Mouse (Mus musculus) neural tube, embryonic 11.5 days (tissue): Measurements from ENCODE around the gene Gm1673. TPM values are rescaled to one million over a fixed set of nuclear protein-coding genes. Genes with fewer than 3 reads are reported as not detected.

ENCODE experiments used
- ATAC-seq: fragments of 200-750 bp; cut with Nextera tagmentation; 2 replicates; pipeline ENCODE4 v1.8.0; 2017; ENCODE audit warnings: moderate number of reproducible peaks, mild to moderate bottlenecking, moderate TSS enrichment, moderate library complexity; ENCODE audit not compliant: insufficient read depth, low FRiP score, low TSS enrichment
- DNase-seq: peaks from one replicate; pipeline ENCODE4 v3.0.0-alpha.2; 2015; ENCODE audit warnings: low spot score
- H3K27ac ChIP-seq: fragments of 300-500 bp; sonication (generic); 2 replicates; pipeline ENCODE4 v1.5.1; 2014; ENCODE audit warnings: low read depth, mild to moderate bottlenecking, low read length
- H3K27me3 ChIP-seq: fragments of 300-500 bp; sonication (generic); 2 replicates; pipeline ENCODE4 v1.6.1; 2014; ENCODE audit warnings: mild to moderate bottlenecking, low read length, mixed read lengths; ENCODE audit not compliant: control insufficient read depth, insufficient read depth
- H3K36me3 ChIP-seq: fragments of 300-500 bp; sonication (generic); 2 replicates; pipeline ENCODE4 v1.6.1; 2014; ENCODE audit warnings: mild to moderate bottlenecking, low read length, moderate library complexity, mixed read lengths; ENCODE audit not compliant: control insufficient read depth, insufficient read depth
- H3K4me1 ChIP-seq: fragments of 300-500 bp; sonication (generic); 2 replicates; pipeline ENCODE4 v1.6.1; 2014; ENCODE audit warnings: low read length, mixed read lengths; ENCODE audit not compliant: control insufficient read depth, insufficient read depth
- H3K4me2 ChIP-seq: fragments of 300-500 bp; sonication (generic); 2 replicates; pipeline ENCODE4 v1.6.1; 2014; ENCODE audit warnings: low read depth, mild to moderate bottlenecking, moderate library complexity
- H3K4me3 ChIP-seq: fragments of 300-500 bp; sonication (generic); 2 replicates; pipeline ENCODE4 v1.5.1; 2014; ENCODE audit warnings: low read depth, low read length
- H3K9ac ChIP-seq: fragments of 300-500 bp; sonication (generic); 2 replicates; pipeline ENCODE4 v1.6.1; 2014; ENCODE audit warnings: mild to moderate bottlenecking, low read length
- H3K9me3 ChIP-seq: fragments of 300-500 bp; sonication (generic); 2 replicates; pipeline ENCODE4 v1.6.1; 2016; ENCODE audit warnings: low read length; ENCODE audit not compliant: control insufficient read depth
- WGBS: fragments of 180-500 bp; shearing (Covaris S2); extraction: QIAGEN DNeasy Blood & Tissue Kit; methylation state at CpG from one replicate; pipeline ENCODE4 v1.1.7; 2014; 5-methylcytosine and 5-hydroxymethylcytosine counted together
- polyA plus RNA-seq: library from polyadenylated mRNA; unstranded; fragments of >200 nt; fragmentation: Nextera tagmentation; extraction: Ambion mirVana; gene quantifications from 2 replicates; pipeline ENCODE4 v1.2.1, GENCODE M21; 2014

Gm1673 gene
- polyA plus RNA-seq, 1 experiment from 2014 or later: 199 TPM

DNA sequence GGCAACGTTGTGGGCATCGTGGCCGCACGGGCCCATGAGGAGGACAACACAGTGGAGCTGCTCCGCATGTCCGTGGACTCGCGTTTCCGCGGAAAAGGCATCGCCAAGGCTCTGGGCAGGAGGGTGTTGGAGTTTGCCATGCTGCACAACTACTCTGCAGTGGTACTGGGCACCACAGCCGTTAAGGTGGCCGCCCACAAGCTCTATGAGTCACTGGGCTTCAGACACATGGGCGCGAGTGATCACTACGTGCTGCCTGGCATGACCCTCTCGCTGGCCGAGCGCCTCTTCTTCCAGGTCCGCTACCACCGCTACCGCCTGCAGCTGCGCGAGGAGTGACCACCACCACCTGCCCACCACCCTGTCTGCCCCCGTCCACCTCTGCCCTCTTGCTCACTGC lies 17.6 kb downstream of the Gm1673 start:
- ATAC-seq (no peak), DNase-seq (no peak)
- 94% methylated on average over 25 of the region's 25 CpGs for WGBS

GRCm38 (mm10) chr5:34001401-34001800 lies 18.2 kb downstream of the Gm1673 start:
- ATAC-seq (no peak), DNase-seq (no peak)
- H3K36me3 ChIP-seq: no peaks in the 10 kb centered on the region; the same call in 1 of the 2 replicates
- H3K9ac ChIP-seq: no peak overlapping the region
- no peak overlapping the region for H3K4me2 ChIP-seq
- no peak overlapping the region for H3K4me3 ChIP-seq
- WGBS: 89% methylated on average over 1 of the region's 1 CpGs
- H3K27ac ChIP-seq: no peak overlapping the region
- H3K27me3 ChIP-seq: no peaks in the 10 kb centered on the region; the same call in 1 of the 2 replicates
- 0 out of 2 replicates have a peak, but pooled peaks cover 2% of the 10 kb centered on the region for H3K4me1 ChIP-seq
- no peaks in the 10 kb centered on the region for H3K9me3 ChIP-seq

More for the DNA sequence above, 17.6 kb downstream of the Gm1673 start:
- Histone ChIP-seq H3K36me3 (no peaks in the 10 kb centered on the region; the same call in 1 of the 2 replicates), H3K4me1 (0 out of 2 replicates have a peak, but pooled peaks cover 2% of the 10 kb centered on the region), H3K9ac (no peak overlapping the region), H3K4me3 (no peak overlapping the region), H3K4me2 (no peak overlapping the region), H3K27me3 (no peaks in the 10 kb centered on the region; the same call in 1 of the 2 replicates), H3K9me3 (no peaks in the 10 kb centered on the region), H3K27ac (no peak overlapping the region)

- DNase-seq: no peak
- Histone ChIP-seq H3K9me3 (no peaks in the 10 kb centered on the region), H3K36me3 (no peaks in the 10 kb centered on the region; the same call in 1 of the 2 replicates), H3K9ac (no peak overlapping the region), H3K4me1 (0 out of 2 replicates have a peak, but pooled peaks cover 2% of the 10 kb centered on the region), H3K27me3 (no peaks in the 10 kb centered on the region; the same call in 1 of the 2 replicates), H3K4me2 (no peak overlapping the region), H3K4me3 (no peak overlapping the region), H3K27ac (no peak overlapping the region)
- 91% methylated on average over 4 of the region's 4 CpGs for WGBS
- no peak for ATAC-seq
Measured at GRCm38 (mm10) chr5:34002636-34003035, 19.4 kb downstream of the Gm1673 start.

DNA sequence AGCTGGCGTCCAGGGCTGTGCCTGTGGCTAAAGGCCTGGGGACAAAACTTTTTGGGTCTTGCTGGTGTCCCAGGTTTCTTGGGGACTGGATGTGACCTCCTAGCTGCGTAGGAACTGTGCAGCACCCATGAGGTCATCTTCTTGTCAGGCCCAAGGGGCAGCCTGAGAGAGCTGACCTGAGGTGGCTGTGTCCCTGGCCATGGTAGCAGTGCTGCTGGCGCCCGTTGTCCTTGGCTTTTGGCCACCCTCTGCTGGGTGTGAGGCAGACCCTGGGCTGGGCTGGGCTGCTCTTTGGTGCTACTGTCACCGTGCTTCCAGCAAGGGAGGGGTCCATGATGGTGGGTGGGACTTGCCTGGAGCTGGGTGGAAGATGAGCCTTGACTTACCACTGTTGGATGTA lies 21.4 kb downstream of the Gm1673 start:
- Histone ChIP-seq H3K27me3 (no peaks in the 10 kb centered on the region), H3K9ac (no peak overlapping the region), H3K27ac (no peak overlapping the region), H3K4me1 (no peaks in the 10 kb centered on the region), H3K4me2 (no peak overlapping the region), H3K4me3 (no peak overlapping the region), H3K36me3 (no peaks in the 10 kb centered on the region; the same call in 1 of the 2 replicates), H3K9me3 (no peaks in the 10 kb centered on the region)
- DNase-seq (no peak), ATAC-seq (no peak)
- WGBS: 80% methylated on average over 5 of the region's 5 CpGs

- no peak overlapping the region for H3K27ac ChIP-seq
- no peaks in the 10 kb centered on the region for H3K4me1 ChIP-seq
- H3K9ac ChIP-seq: no peak overlapping the region
- H3K4me2 ChIP-seq: no peak overlapping the region
- WGBS: 83% methylated on average over 4 of the region's 4 CpGs
- no peaks in the 10 kb centered on the region for H3K27me3 ChIP-seq
- no peaks in the 10 kb centered on the region for H3K36me3 ChIP-seq
- no peaks in the 10 kb centered on the region for H3K9me3 ChIP-seq
- no peak for ATAC-seq
- no peak overlapping the region for H3K4me3 ChIP-seq
- no peak for DNase-seq
Measured at GRCm38 (mm10) chr5:34006832-34007231, 23.6 kb downstream of the Gm1673 start.

- no peak for ATAC-seq
- Histone ChIP-seq H3K4me3 (no peak overlapping the region), H3K4me2 (no peak overlapping the region), H3K27me3 (no peaks in the 10 kb centered on the region), H3K27ac (no peak overlapping the region), H3K36me3 (no peaks in the 10 kb centered on the region), H3K9ac (no peak overlapping the region), H3K9me3 (no peaks in the 10 kb centered on the region), H3K4me1 (no peaks in the 10 kb centered on the region)
- WGBS: 86% methylated on average over 4 of the region's 4 CpGs
- DNase-seq: no peak
Measured at GRCm38 (mm10) chr5:34007392-34007941, 24.2 kb downstream of the Gm1673 start.

GRCm38 (mm10) chr5:34014652-34015051 lies 31.4 kb downstream of the Gm1673 start:
- Histone ChIP-seq H3K27me3 (no peaks in the 10 kb centered on the region), H3K4me3 (no peak overlapping the region), H3K9ac (no peak overlapping the region), H3K9me3 (no peaks in the 10 kb centered on the region), H3K36me3 (no peaks in the 10 kb centered on the region), H3K4me2 (no peak overlapping the region), H3K4me1 (no peaks in the 10 kb centered on the region), H3K27ac (no peak overlapping the region)
- ATAC-seq (no peak), DNase-seq (no peak)
- WGBS: 73% methylated on average over 1 of the region's 1 CpGs

DNA sequence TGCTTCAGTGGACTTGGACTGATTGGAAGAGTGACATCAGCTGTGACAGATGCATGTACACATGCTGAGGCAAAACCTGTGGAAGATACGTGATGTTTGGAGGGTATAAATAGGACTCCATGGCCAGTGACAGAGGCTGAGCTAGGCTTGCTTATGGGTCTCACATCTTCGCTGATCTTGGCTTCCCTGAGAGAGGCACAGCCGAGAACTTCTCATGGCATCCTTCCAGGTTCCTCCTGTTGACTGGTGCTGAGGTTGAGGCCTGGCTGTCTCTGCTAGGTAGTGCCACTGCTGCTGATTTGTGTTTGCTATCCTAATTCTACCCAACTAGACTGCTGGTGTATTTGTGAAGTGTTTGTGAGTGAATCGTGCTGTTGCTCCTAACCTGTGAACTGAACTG lies 35.7 kb downstream of the Gm1673 start:
- 87% methylated on average over 4 of the region's 4 CpGs for WGBS
- no peak overlapping the region for H3K9ac ChIP-seq
- no peak overlapping the region for H3K4me3 ChIP-seq
- no peaks in the 10 kb centered on the region for H3K4me1 ChIP-seq
- no peaks in the 10 kb centered on the region for H3K27me3 ChIP-seq
- H3K9me3 ChIP-seq: no peaks in the 10 kb centered on the region
- H3K4me2 ChIP-seq: no peak overlapping the region
- H3K27ac ChIP-seq: no peak overlapping the region
- H3K36me3 ChIP-seq: no peaks in the 10 kb centered on the region
- DNase-seq (no peak), ATAC-seq (no peak)

- H3K4me3 ChIP-seq: no peak overlapping the region
Measured at GRCm38 (mm10) chr5:34030101-34030500, 46.9 kb downstream of the Gm1673 start.

More at GRCm38 (mm10) chr5:34030101-34030500, 46.9 kb downstream of the Gm1673 start:
- Histone ChIP-seq H3K4me1 (no peaks in the 10 kb centered on the region), H3K27me3 (no peaks in the 10 kb centered on the region), H3K36me3 (no peaks in the 10 kb centered on the region), H3K27ac (no peak overlapping the region), H3K9ac (no peak overlapping the region), H3K9me3 (no peaks in the 10 kb centered on the region), H3K4me2 (no peak overlapping the region)
- ATAC-seq (no peak), DNase-seq (no peak)
- 57% methylated on average over 4 of the region's 4 CpGs for WGBS
